Mouse (Mus musculus): Measurements from ENCODE around the gene Fut7.

GRCm38 (mm10) chr2:25417426-25417825 is 5.6 kb upstream of the Fut7 start:
- no peak for TF ChIP-seq CTCF (IDR thresholded peaks at IDR 0.05; ENCODE audit: low read depth, low read length)
- no peak for TF ChIP-seq POLR2A (IDR thresholded peaks at IDR 0.05; ENCODE audit: borderline replicate concordance, low read depth, low read length)

Measured in bone marrow macrophage, adult 2 months (primary cell).